Mouse (Mus musculus) right cerebral cortex, adult 18-20 months (tissue): ENCODE measurements at regions not wholly inside any gene's neighbourhood (a gene's known extent, or its start where the extent isn't known, plus 50 kb on each side); places are given as distances from the start of the nearest gene placed in this dataset.
A peak's percentile ranks its signal among the peaks of the same experiment; 100 is the strongest.
"Not testable (repeated sequence)": the region's sequence is repeated elsewhere in the genome, so short reads cannot be mapped to it uniquely, and the experiment has no call there.

ENCODE experiments used
- DNase-seq: peaks from one replicate; pipeline ENCODE4 v3.0.0; 2022; ENCODE audit warnings: mixed read lengths

GRCm38 (mm10) chr15:23536691-23537090, 987.9 kb downstream of the Cdh18 start:
- DNase-seq: no peak

- DNase-seq: no peak
These were observed 988.6 kb downstream of the Cdh18 start for GRCm38 (mm10) chr15:23537449-23537848.

DNA sequence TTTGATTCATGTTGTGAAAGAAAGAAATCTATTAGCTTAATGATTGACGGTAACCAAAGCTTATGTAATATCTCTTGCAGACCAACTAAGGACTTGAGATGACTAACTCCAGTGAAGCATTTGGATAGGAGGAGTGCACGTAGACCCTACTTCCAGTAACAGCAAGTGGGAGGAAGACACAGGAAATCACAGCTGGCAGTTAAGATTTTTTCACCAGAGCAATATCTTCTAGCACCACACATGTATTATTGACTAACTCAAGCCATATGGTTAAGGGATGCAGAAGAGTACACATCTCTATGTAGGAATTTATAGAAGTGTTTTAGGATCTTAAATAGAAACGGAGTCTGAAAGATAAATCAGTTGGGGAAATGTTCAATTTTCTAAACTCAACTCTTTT, 1011.3 kb downstream of the Cdh18 start:
- DNase-seq: peak; percentile 39

DNA sequence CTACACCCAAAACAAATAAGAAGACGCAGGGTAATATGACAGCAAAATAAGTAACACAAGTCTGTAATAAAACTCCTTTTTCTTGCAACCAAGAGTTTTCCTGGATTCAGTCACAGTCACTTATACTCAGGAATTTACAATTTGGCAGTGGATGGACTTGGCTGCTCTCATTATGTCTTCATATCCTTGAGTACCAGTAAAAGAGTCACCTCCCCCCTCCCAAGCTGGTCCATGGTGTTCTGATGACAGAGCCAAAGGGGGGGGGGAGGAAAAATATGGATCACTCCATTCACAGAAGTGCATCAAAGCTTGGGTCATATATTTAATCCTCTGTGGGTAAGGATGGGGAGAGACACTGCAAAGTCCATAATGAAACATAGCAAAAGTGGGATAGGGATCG, 1013.4 kb downstream of the Cdh18 start:
- no peak for DNase-seq

GRCm38 (mm10) chr15:23564981-23565380, 1016.2 kb downstream of the Cdh18 start:
- no peak for DNase-seq

DNA sequence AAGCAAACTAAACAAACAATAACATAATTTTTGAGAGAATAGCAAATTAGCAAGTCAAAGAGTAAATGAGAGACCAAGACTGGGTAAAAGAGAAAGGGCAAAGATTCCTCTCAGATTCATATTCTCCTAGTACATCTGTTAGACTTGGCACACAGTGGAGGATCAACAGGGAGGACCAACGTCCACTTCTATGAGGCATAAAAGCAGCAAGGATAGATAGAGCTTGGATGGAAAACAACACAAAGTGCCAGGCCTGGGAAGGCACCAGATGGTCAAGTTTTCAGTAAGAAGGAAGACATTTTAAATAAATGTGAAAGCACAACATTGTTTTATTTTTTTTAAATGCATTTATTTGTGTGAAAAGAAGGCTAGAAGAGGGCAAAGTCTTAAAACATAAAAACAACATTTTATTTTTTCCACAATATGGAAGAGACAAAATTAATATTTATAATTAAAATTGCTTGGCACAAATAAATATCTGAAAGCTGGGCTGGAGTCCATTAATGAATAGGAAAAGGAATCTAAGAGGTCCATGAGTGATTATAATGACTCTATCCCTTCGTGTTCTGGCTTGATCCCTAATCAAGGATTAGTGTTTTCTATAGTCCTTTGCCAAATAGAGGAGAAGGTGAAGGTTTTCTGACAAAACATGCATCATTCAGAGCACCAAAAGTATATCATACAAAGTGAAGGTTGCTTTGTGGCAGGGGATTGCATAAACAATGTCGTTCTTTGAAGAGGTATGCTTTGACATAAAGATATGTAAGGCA, 1018.2 kb downstream of the Cdh18 start:
- DNase-seq: no peak

- not testable (repeated sequence) for DNase-seq
These were observed 1019.8 kb downstream of the Cdh18 start for GRCm38 (mm10) chr15:23568651-23569050.

- no peak for DNase-seq
These were observed 1033.1 kb downstream of the Cdh18 start for GRCm38 (mm10) chr15:23581898-23582297.

DNA sequence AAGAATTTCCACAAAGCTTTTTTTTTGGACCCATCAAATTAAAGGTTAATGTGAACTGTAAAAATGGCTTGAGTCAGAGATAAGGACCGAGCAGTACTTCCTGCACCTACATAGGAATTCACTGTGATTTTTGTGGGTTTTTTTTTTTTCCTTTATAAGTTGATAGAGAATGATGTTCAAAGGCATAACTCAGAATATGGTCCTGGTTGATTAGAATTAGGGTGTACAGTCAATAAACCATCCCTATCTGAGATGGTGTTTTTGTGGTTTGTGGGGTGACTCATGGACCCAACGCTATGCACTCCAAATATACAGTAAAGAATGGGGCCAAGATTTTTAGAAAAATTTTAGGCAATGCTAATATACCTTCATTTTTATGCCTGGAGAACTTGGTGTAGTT, 1041.6 kb downstream of the Cdh18 start:
- no peak for DNase-seq

DNA sequence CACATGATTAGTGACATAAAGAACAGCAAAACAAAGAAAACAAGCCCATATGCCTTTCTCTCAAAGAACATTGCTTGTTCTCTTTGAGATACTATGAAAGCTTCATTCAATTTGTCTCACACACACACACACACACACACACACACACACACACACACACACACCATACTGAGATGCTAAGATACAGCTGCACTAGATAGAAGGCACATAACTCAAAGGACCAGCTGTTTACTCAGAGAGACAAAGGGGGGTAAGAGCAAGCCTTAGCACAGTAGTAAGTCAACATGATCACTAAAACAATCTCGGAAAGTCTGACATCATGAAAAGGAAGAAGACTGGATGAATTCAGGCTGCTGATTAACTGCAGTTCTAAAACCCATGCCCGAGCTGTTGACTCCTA, 1051.6 kb downstream of the Cdh18 start:
- no peak for DNase-seq
